Mouse (Mus musculus): ENCODE data around the gene Cdan1. TPM values are rescaled to one million over a fixed set of nuclear protein-coding genes. Genes with fewer than 3 reads are reported as not detected.
"Not testable (repeated sequence)": the region's sequence is repeated elsewhere in the genome, so short reads cannot be mapped to it uniquely, and the experiment has no call there.

Cdan1 gene
- polyA plus RNA-seq, 1 experiment from 2014 or later, result 6.5 TPM

- Histone ChIP-seq H3K4me1 (replicated peaks; ENCODE audit: control insufficient read depth, insufficient read depth, low read length) (no peaks in the 10 kb centered on the region), H3K4me3 (ENCODE audit: low read length) (no peak overlapping the region), H3K27ac (ENCODE audit: low read length) (no peak overlapping the region), H3K4me2 (ENCODE audit: low read depth, low read length) (no peak overlapping the region), H3K36me3 (ENCODE audit: control insufficient read depth, insufficient read depth, low read length) (peaks cover 16% of the 10 kb centered on the region), H3K9ac (ENCODE audit: low read length) (no peak overlapping the region), H3K9me3 (ENCODE audit: control insufficient read depth, low read length) (no peaks in the 10 kb centered on the region), H3K27me3 (ENCODE audit: control insufficient read depth, insufficient read depth, low read depth, low read length) (no peaks in the 10 kb centered on the region)
- ATAC-seq (ENCODE audit: low read depth), result no peak
- WGBS, result 64% methylated on average over 5 of the region's 5 CpGs
These were observed 147.3 kb downstream of the Cdan1 start for GRCm38 (mm10) chr2:120702675-120703074.

GRCm38 (mm10) chr2:120700379-120700885 is 149.5 kb downstream of the Cdan1 start:
- peaks cover 26% of the 10 kb centered on the region for H3K36me3 ChIP-seq (ENCODE audit: control insufficient read depth, insufficient read depth, low read length)
- H3K4me1 ChIP-seq (replicated peaks; ENCODE audit: control insufficient read depth, insufficient read depth, low read length), result no peaks in the 10 kb centered on the region
- WGBS, result 81% methylated on average over 3 of the region's 3 CpGs
- H3K27me3 ChIP-seq (ENCODE audit: control insufficient read depth, insufficient read depth, low read depth, low read length), result no peaks in the 10 kb centered on the region
- H3K9ac ChIP-seq (ENCODE audit: low read length), result no peak overlapping the region
- no peak overlapping the region for H3K4me3 ChIP-seq (ENCODE audit: low read length)
- H3K4me2 ChIP-seq (ENCODE audit: low read depth, low read length), result no peak overlapping the region
- H3K9me3 ChIP-seq (ENCODE audit: control insufficient read depth, low read length), result no peaks in the 10 kb centered on the region
- no peak overlapping the region for H3K27ac ChIP-seq (ENCODE audit: low read length)
- no peak for ATAC-seq (ENCODE audit: low read depth)

GRCm38 (mm10) chr2:120697767-120698166 is 152.2 kb downstream of the Cdan1 start:
- WGBS, result 80% methylated on average over 5 of the region's 5 CpGs
- no peak overlapping the region for H3K4me2 ChIP-seq (ENCODE audit: low read depth, low read length)
- ATAC-seq (ENCODE audit: low read depth), result no peak
- no peak overlapping the region for H3K27ac ChIP-seq (ENCODE audit: low read length)
- H3K4me1 ChIP-seq (replicated peaks; ENCODE audit: control insufficient read depth, insufficient read depth, low read length), result no peaks in the 10 kb centered on the region
- no peak overlapping the region for H3K4me3 ChIP-seq (ENCODE audit: low read length)
- no peak overlapping the region for H3K9ac ChIP-seq (ENCODE audit: low read length)
- H3K27me3 ChIP-seq (ENCODE audit: control insufficient read depth, insufficient read depth, low read depth, low read length), result no peaks in the 10 kb centered on the region
- H3K36me3 ChIP-seq (ENCODE audit: control insufficient read depth, insufficient read depth, low read length), result peaks cover 36% of the 10 kb centered on the region
- no peaks in the 10 kb centered on the region for H3K9me3 ChIP-seq (ENCODE audit: control insufficient read depth, low read length)

- 74% methylated on average over 7 of the region's 7 CpGs for WGBS
- peaks cover 10% of the 10 kb centered on the region; the same call in 1 of the 2 replicates for H3K36me3 ChIP-seq (ENCODE audit: control insufficient read depth, insufficient read depth, low read length)
- not testable (repeated sequence) for H3K4me2 ChIP-seq (ENCODE audit: low read depth, low read length); H3K27ac ChIP-seq (ENCODE audit: low read length); H3K4me3 ChIP-seq (ENCODE audit: low read length); H3K9me3 ChIP-seq (ENCODE audit: control insufficient read depth, low read length); H3K9ac ChIP-seq (ENCODE audit: low read length); H3K4me1 ChIP-seq (replicated peaks; ENCODE audit: control insufficient read depth, insufficient read depth, low read length); H3K27me3 ChIP-seq (ENCODE audit: control insufficient read depth, insufficient read depth, low read depth, low read length); ATAC-seq (ENCODE audit: low read depth)
These were observed 168.8 kb downstream of the Cdan1 start for GRCm38 (mm10) chr2:120681151-120681550.

- no peak overlapping the region for H3K4me3 ChIP-seq (ENCODE audit: low read length)
- no peak overlapping the region for H3K27ac ChIP-seq (ENCODE audit: low read length)
- no peaks in the 10 kb centered on the region for H3K9me3 ChIP-seq (ENCODE audit: control insufficient read depth, low read length)
- H3K4me2 ChIP-seq (ENCODE audit: low read depth, low read length), result no peak overlapping the region
- peak; percentile 89 for ATAC-seq (ENCODE audit: low read depth)
- WGBS, result 43% methylated on average over 2 of the region's 2 CpGs
- H3K27me3 ChIP-seq (ENCODE audit: control insufficient read depth, insufficient read depth, low read depth, low read length), result no peaks in the 10 kb centered on the region
- H3K9ac ChIP-seq (ENCODE audit: low read length), result no peak overlapping the region
- peaks cover 4% of the 10 kb centered on the region; the same call in 1 of the 2 replicates for H3K36me3 ChIP-seq (ENCODE audit: control insufficient read depth, insufficient read depth, low read length)
- 0 out of 2 replicates have a peak, but pooled peaks cover 2% of the 10 kb centered on the region for H3K4me1 ChIP-seq (replicated peaks; ENCODE audit: control insufficient read depth, insufficient read depth, low read length)
These were observed 179.7 kb downstream of the Cdan1 start for GRCm38 (mm10) chr2:120670253-120670652.

GRCm38 (mm10) chr2:120667446-120667845 is 182.5 kb downstream of the Cdan1 start:
- Histone ChIP-seq H3K4me3 (ENCODE audit: low read length) (no peak overlapping the region), H3K4me2 (ENCODE audit: low read depth, low read length) (no peak overlapping the region), H3K9me3 (ENCODE audit: control insufficient read depth, low read length) (no peaks in the 10 kb centered on the region), H3K36me3 (ENCODE audit: control insufficient read depth, insufficient read depth, low read length) (peaks cover 2% of the 10 kb centered on the region; the same call in 1 of the 2 replicates), H3K4me1 (replicated peaks; ENCODE audit: control insufficient read depth, insufficient read depth, low read length) (peaks cover 9% of the 10 kb centered on the region; the same call in 1 of the 2 replicates), H3K9ac (ENCODE audit: low read length) (no peak overlapping the region), H3K27ac (ENCODE audit: low read length) (no peak overlapping the region), H3K27me3 (ENCODE audit: control insufficient read depth, insufficient read depth, low read depth, low read length) (no peaks in the 10 kb centered on the region)
- 85% methylated on average over 2 of the region's 2 CpGs for WGBS
- ATAC-seq (ENCODE audit: low read depth), result no peak

Other genes starting within 250 kb of the Cdan1 start
- 21.6 and 23.1 TPM in 2 replicates for gene Haus2, start 240.7 kb downstream of the Cdan1 start, polyA plus RNA-seq (2015; fragmentation: Nextera tagmentation; extraction: Ambion mirVana)
- 29.9 and 31.1 TPM in 2 replicates for gene Lrrc57, start 240.6 kb downstream of the Cdan1 start, polyA plus RNA-seq (2015; fragmentation: Nextera tagmentation; extraction: Ambion mirVana)
- gene Stard9, start 221.0 kb downstream of the Cdan1 start, polyA plus RNA-seq (2015; fragmentation: Nextera tagmentation; extraction: Ambion mirVana), result 10.3 and 14.6 TPM in 2 replicates
- gene Ttbk2, start 476 bp upstream of the Cdan1 start, polyA plus RNA-seq (2015; fragmentation: Nextera tagmentation; extraction: Ambion mirVana), result 2.2 and 2.4 TPM in 2 replicates
- gene Ubr1, start 120.6 kb upstream of the Cdan1 start, polyA plus RNA-seq (2015; fragmentation: Nextera tagmentation; extraction: Ambion mirVana), result 33.5 and 33.7 TPM in 2 replicates
- 4.6 and 5.6 TPM in 2 replicates for gene Tmem62, start 126.9 kb upstream of the Cdan1 start, polyA plus RNA-seq (2015; fragmentation: Nextera tagmentation; extraction: Ambion mirVana)
- 45.3 and 49.4 TPM in 2 replicates for gene Ccndbp1, start 158.3 kb upstream of the Cdan1 start, polyA plus RNA-seq (2015; fragmentation: Nextera tagmentation; extraction: Ambion mirVana)
- 1.1 and 3.2 TPM in 2 replicates for gene Epb42, start 186.9 kb upstream of the Cdan1 start, polyA plus RNA-seq (2015; fragmentation: Nextera tagmentation; extraction: Ambion mirVana)
- 0.05 TPM in 1 of 2 replicates, not detected in the other for gene Tgm5, start 235.7 kb upstream of the Cdan1 start, polyA plus RNA-seq (2015; fragmentation: Nextera tagmentation; extraction: Ambion mirVana)

Data from lung, embryonic 16.5 days (tissue).